Mouse (Mus musculus): Measurements from ENCODE around the gene Atic. TPM values are rescaled to one million over a fixed set of nuclear protein-coding genes. Genes with fewer than 3 reads are reported as not detected.

Gene Atic
- polyA plus RNA-seq, 1 experiment = 34.4 TPM

DNA sequence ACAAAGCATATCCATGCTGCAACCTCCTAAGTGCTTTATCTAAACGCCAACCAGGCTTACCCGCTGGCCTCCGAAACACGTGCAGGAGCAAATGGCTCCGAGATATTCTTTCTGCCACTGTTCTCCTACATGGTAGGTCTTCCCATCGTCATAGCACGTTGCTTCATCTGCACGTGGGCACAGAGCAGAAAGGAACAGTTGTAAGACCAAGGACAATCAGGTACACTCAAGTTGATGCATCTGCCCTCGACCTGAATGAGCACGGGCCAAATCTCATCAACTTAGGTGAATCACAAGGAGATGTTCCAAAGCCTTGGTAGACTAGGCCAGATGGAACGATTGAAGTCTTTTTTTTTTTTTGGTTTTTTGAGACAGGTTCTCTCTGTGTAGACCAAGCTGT, 33.1 kb downstream of the Atic start:
- DNase-seq (ENCODE audit: low read depth, low spot score) = no peak
- 95% methylated on average over 11 of the region's 11 CpGs for WGBS

DNA sequence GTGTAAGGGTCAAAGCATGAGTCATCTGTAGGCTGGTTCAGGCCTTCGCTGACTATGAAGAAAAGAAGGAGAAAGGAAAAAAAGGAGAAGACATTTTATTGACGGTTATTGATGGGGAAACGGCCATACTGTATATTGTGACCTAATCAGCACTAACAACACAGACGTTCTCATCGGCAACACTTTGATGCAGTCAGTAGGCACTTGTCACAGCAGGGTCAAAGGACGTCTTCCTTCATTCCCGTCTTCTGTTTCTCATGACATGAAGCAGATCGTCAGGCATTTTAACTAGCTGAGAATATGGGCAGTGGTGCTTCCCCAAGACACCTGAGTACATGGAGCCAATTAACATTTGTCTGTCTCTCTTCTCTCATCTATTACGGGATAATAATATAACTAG, 36.2 kb downstream of the Atic start:
- 91% methylated on average over 9 of the region's 9 CpGs for WGBS
- DNase-seq (ENCODE audit: low read depth, low spot score) = no peak

DNA sequence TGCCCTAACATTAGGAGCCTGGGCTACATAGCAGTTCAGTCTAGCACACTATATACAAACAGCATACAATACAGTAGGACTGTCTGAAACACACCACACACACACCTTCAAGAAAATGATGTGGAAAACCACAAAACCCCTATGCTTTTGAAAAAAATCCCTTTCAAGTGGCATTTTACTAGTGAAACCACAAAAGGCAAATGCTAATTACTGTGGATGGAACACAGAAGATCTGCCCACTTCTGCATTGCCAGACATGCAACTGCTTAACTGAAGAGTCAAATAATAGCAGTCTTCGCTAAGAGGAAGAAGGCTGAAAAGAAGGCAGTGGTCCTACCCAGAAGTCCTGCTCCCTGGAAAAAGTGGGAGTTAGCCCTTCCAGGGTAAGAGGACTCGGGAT, 37.3 kb downstream of the Atic start:
- 86% methylated on average over 2 of the region's 2 CpGs for WGBS
- DNase-seq (ENCODE audit: low read depth, low spot score) = no peak

DNA sequence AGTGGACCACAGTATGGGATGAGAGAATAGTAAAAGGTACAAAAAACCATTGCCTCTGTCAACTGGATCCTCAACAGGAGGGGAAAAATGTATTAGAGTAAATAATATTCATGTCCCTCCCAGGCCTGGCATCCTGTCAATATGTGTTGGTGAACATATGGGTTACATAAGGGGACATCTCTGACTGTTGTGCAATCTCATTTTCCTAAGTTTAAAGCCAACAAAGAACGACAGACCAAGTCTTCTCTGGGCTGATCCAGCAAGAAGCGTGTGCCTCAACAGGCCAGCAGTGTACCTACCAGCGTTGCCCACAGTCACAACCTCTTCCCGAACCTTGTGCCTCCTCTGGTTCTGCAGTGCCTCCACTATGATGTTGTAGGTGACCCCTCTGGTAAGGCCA, 38.4 kb downstream of the Atic start:
- WGBS = 87% methylated on average over 4 of the region's 4 CpGs

DNA sequence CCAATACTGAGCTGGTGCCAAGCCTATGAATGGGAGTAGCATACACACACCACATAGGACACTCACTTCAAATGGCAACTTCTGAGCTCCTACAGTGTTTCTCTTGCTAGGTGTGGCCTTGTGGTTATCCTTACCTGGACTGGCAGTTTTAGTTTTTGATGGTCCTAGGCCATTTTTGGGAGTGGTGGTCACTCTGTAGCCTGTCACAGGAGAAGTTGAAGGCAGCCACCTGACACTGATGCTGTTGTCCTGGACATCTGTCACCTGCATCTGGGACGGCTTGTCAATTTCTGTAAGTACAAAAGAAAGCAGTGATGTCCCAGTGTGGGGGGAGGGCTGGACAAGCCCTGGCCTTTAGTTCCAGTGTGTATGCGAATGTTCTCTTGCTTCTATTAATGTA, 48.8 kb downstream of the Atic start:
- no peak for DNase-seq (ENCODE audit: low read depth, low spot score)
- 89% methylated on average over 2 of the region's 2 CpGs for WGBS

More for the DNA sequence above, 38.4 kb downstream of the Atic start:
- no peak for DNase-seq (ENCODE audit: low read depth, low spot score)

DNA sequence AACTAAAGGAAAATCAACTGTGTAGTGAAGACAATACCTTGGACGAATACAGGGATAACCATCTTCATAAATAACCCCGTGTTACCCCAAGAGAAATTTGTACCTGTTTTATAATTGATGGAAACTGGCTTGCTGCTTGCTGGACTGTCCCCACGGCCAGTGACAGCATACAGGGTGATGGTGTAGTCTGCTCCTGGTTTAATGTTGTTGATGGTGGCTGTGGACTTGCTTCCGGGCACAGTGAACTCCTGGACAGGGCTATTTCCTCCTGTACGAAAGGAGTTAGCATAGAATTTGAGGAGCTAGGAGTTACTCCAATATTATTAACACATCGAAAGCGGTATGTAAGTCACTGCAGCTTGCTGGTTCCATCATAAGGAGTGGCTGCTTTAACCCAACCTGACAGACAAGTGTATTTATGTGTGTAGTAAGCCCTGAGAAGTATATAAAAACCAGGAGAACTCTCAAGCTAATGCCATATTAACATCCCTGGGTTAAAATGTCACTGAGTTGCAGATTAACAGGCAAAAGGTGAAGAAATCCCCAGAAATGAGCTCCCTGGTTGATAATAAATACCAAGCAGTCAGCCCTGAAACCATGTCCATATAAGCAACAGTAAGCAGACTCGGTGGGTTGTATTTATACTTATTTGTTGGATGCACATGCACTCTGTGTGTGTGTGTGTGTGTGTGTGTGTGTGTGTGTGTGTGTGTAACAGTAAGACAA, 49.8 kb downstream of the Atic start:
- WGBS = 85% methylated on average over 8 of the region's 8 CpGs
- DNase-seq (ENCODE audit: low read depth, low spot score) = no peak

DNA sequence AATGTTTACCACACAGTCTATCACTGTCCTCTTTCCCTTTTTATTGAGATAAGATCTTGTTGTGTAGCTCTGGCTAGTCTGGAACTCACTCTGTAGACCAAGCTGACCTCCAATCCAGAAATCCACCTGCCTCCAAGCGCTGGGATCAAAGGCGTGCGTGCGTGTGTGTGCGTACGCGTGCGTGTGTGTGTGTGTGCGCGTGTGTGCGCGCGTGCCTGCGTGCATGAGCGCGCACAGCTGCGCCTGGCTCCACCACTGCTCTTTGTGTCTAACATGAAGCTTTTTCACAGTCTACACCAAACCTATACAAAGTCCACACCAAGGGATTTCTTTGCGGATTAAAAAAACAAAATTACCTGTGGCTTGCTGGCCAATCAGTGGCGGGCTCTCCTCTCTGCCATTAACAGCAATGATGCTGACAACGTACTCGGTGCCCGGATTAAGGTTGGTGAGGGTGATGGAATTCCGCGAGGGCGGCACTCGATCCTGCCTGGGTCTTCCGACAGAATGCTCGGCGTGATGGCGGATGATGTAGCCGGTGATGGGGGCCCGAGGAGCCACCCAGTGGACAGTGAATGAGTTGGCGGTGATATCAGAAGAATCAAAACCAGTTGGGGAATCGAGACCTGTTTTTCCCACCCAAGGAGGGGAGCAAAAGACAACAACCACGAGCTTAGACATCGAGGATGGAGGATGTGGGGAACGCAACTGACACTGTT, 52.3 kb downstream of the Atic start:
- 96% methylated on average over 37 of the region's 37 CpGs for WGBS
- DNase-seq (ENCODE audit: low read depth, low spot score) = no peak

DNA sequence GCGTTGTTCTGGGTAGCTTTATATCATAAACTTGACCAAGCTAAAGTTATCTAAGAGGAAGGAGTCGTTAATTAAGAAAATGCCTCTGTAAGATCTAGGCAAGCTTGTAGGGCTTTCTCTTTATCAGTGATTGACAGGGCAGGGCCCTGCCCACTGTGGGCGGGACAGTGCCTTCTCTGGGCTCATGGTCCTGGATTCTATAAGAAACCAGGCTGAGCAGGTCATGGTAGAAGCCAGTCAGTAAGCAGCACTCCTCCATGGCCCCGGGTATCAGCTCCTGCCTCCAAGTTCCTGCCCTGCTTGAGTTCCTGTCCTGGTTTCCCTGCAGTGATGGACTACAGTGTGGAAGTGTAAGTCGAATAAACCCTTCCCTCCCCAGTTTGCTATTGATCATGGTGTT, 53.0 kb downstream of the Atic start:
- 88% methylated on average over 5 of the region's 5 CpGs for WGBS

DNA sequence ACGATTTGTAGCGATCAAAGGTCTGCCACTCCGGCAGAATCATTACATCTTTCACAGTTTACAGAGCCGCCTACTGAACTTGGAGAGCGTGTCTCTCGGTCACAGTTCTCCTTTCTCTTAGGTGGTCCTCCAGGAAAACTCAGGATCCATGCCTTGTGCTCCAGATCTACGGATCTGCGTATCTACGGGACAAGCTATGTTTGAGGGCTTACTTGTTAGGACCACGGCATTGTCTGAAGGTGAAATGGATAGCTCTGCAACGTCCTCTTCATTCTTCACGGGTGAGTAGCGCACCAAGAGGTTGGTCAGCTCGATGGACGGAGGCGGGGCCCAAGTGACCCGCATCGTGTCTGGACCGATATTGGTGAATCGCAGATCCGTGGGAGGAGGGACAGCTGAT, 55.3 kb downstream of the Atic start:
- DNase-seq (ENCODE audit: low read depth, low spot score) = no peak
- 95% methylated on average over 21 of the region's 21 CpGs for WGBS

More for the DNA sequence above, 53.0 kb downstream of the Atic start:
- DNase-seq (ENCODE audit: low read depth, low spot score) = no peak

DNA sequence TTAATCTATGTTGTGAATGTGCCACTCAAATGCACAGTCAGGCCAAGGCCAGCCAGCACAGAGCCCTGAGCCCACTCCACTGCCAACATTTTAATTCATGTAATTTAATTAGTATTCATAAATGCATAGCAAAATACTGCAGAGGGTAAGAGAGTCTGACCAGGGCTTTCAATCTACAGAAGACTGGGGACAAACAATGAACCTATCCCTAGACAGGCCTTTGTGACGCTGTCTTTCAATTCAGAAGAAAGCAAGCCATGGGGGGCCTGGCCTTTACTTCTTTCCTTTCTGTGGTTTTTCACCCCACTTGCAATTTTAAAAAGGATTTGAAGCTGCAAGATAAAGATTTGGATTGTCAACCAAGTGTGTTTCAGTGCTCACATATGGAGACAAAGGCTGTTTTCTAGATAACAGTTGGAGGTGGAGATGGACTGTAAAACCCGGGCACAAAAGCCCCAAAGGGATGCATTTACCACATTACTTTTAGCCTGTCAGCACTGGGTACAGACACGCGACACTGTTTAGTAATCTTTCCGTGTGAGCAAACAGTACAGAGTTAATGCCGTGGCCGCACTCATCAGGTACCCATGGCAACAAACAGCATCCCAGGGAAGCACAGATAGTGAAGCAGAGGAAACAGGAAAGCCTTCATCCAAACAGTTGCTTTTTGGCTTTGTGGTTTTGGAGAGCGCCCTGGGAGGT, 57.7 kb downstream of the Atic start:
- DNase-seq (ENCODE audit: low read depth, low spot score) = no peak
- WGBS = 85% methylated on average over 8 of the region's 8 CpGs

DNA sequence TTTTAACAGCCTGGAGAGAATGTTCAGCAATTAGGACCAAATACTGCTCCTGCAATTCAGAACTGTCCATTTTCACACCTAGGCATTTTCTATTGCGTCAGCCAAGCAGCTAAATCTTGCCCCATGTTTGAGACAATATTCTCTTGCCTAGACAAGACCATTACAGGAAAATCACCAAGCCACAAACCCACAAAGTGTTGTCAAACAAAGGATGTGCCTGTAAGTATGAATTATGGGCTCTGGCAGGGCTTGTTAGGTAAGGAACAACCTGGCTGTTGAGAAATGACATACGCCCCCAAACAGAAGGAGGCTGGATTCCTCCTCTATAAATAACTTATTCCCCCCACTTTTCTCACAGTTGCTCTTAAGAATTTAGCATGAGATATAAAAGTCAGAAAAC, 64.6 kb downstream of the Atic start:
- DNase-seq (ENCODE audit: low read depth, low spot score) = no peak
- WGBS = 85% methylated on average over 2 of the region's 2 CpGs

DNA sequence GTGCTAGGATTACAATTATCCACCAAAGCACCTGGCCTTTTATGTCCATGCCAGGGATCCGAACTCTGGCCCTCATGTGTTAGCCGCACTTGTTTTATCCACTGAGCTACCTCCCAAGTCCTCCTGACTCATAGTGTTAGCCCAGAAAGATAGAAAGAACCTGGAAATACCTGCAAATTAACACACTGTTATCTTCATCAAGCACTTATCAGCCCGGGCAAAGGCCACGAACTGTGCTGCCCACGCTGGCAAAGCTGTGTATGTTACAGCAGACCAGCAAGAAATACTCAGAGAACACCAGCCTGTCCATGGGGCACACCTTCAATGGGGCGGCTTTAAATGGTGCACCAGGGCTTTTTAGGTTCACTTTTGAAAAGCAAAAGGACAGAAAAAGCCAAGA, 66.7 kb downstream of the Atic start:
- WGBS = 87% methylated on average over 6 of the region's 6 CpGs
- DNase-seq (ENCODE audit: low read depth, low spot score) = no peak

Other genes starting within 250 kb of the Atic start
- 0.07 TPM in 1 of 2 replicates, not detected in the other for gene Abca12, start 142.2 kb upstream of the Atic start, polyA plus RNA-seq (2012; rRNA removed)
- 57.4 and 99.4 TPM in 2 replicates for gene Fn1, start 96.0 kb downstream of the Atic start, polyA plus RNA-seq (2012; rRNA removed)

Data from large intestine, adult 2 months (tissue).